Mouse (Mus musculus) neural tube, embryonic 10.5 days (tissue): ENCODE measurements around the gene Atg14.

Experiments used
- DNase-seq: peaks from one replicate; pipeline ENCODE4 v3.0.0-alpha.2; 2017; ENCODE audit warnings: low spot score; ENCODE audit errors: extremely low spot score

Atg14 gene

GRCm38 (mm10) chr14:47508035-47508434, 62.4 kb downstream of the Atg14 start:
- DNase-seq = no peak

DNA sequence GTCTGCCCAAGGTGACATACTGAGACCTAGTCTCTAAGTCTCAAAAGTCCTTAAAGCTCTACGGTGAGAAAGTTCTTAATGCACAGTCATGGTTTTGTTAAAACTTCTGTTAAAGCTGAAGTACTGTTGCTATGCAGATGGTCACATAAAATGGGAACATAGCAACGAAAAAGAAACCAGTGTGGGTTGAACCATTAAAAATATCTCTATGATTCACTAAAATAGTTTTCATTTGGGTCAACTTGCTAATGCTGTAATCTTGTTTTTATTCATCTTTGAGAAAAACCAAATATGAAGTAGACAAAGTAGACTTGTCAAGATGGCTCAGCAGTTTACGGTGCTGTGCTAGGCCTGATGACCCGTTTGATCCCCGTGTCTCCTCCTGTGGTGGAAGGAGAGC, 63.8 kb downstream of the Atg14 start:
- DNase-seq = no peak

GRCm38 (mm10) chr14:47504036-47504435, 66.4 kb downstream of the Atg14 start:
- no peak for DNase-seq

DNA sequence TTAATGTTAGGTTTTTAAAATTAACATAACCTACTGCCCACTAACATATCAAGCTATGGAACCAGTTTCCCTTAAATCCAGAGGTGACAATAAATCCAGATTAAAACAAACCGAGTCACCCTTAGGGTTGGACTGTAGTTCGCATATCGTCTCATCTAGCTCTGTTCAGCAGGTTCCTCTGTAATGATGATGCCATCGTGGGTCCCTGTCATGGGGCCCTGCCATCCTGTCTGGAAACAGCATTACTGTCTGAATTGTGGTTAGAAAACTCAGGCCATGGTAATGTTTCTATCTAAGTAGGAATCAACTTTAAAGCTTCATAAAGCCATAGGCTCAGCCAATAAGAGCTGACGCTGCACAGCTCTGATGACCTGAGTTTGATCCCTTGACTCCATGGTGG, 71.8 kb downstream of the Atg14 start:
- no peak for DNase-seq

DNA sequence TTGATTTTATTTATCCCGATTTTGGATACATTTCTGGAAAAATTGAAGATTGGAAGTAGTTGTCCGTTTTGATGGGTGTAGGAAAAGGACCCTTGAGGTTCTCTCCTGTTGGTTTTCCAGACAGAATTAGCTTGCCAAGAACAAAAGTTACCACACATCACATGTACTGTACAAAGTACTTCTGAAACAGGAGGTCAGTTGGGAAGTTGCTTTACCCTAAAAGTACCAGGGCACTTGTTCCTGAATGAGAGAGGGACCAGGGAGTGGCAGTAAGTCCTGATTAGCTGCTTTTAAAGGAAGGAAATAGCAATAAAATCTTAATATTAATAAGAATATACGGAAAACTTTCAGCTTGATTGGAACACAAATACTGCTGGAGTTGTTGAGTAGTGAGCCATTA, 73.3 kb downstream of the Atg14 start:
- no peak for DNase-seq

GRCm38 (mm10) chr14:47495951-47496350, 74.5 kb downstream of the Atg14 start:
- no peak for DNase-seq

GRCm38 (mm10) chr14:47493592-47494361, 76.7 kb downstream of the Atg14 start:
- no peak for DNase-seq
